Mouse (Mus musculus): ENCODE results near the gene Synpo2. TPM values are rescaled to one million over a fixed set of nuclear protein-coding genes. Genes with fewer than 3 reads are reported as not detected.

Gene Synpo2
- polyA plus RNA-seq, 1 experiment: 5.4 TPM

- H3K27ac ChIP-seq (ENCODE audit: insufficient read depth, low read depth, low read length): no peak overlapping the region
- 34% methylated on average over 16 of the region's 16 CpGs for WGBS
- no peaks in the 10 kb centered on the region for H3K27me3 ChIP-seq (replicated peaks; ENCODE audit: control insufficient read depth, insufficient read depth, low read length)
- peak overlapping the region; percentile 36; the same call in 1 of the 2 replicates for H3K4me3 ChIP-seq (ENCODE audit: insufficient read depth, low read depth, low read length)
- DNase-seq: peak; percentile 25
- no peaks in the 10 kb centered on the region for H3K36me3 ChIP-seq (ENCODE audit: control insufficient read depth, insufficient read depth, low read length)
- TF ChIP-seq POLR2A (IDR thresholded peaks at IDR 0.05; ENCODE audit: low read depth, low read length) (no peak), CTCF (conservative IDR thresholded peaks at IDR 0.05; ENCODE audit: insufficient read depth, insufficient read length, low read depth, low read length) (no peak)
- H3K4me1 ChIP-seq (ENCODE audit: control insufficient read depth, insufficient read depth, low read length): no peaks in the 10 kb centered on the region
Measured at GRCm38 (mm10) chr3:123116903-123117302, 119.0 kb downstream of the Synpo2 start.

- no peak overlapping the region for H3K27ac ChIP-seq (ENCODE audit: insufficient read depth, low read depth, low read length)
- WGBS: 26% methylated on average over 15 of the region's 15 CpGs
- no peak for TF ChIP-seq POLR2A (IDR thresholded peaks at IDR 0.05; ENCODE audit: low read depth, low read length)
- TF ChIP-seq CTCF (conservative IDR thresholded peaks at IDR 0.05; ENCODE audit: insufficient read depth, insufficient read length, low read depth, low read length): peak; percentile 46; the same call in 1 of the 2 replicates
- H3K4me1 ChIP-seq (ENCODE audit: control insufficient read depth, insufficient read depth, low read length): no peaks in the 10 kb centered on the region
- no peaks in the 10 kb centered on the region for H3K36me3 ChIP-seq (ENCODE audit: control insufficient read depth, insufficient read depth, low read length)
- peak; percentile 46 for DNase-seq
- H3K27me3 ChIP-seq (replicated peaks; ENCODE audit: control insufficient read depth, insufficient read depth, low read length): no peaks in the 10 kb centered on the region
- H3K4me3 ChIP-seq (ENCODE audit: insufficient read depth, low read depth, low read length): peak overlapping the region; percentile 29; the same call in 1 of the 2 replicates
Measured at GRCm38 (mm10) chr3:123115770-123116527, 120.0 kb downstream of the Synpo2 start.

- TF ChIP-seq CTCF (conservative IDR thresholded peaks at IDR 0.05; ENCODE audit: insufficient read depth, insufficient read length, low read depth, low read length) (no peak), POLR2A (IDR thresholded peaks at IDR 0.05; ENCODE audit: low read depth, low read length) (no peak)
- H3K27ac ChIP-seq (ENCODE audit: insufficient read depth, low read depth, low read length): no peak overlapping the region
- no peaks in the 10 kb centered on the region for H3K36me3 ChIP-seq (ENCODE audit: control insufficient read depth, insufficient read depth, low read length)
- no peak for DNase-seq
- H3K4me1 ChIP-seq (ENCODE audit: control insufficient read depth, insufficient read depth, low read length): no peaks in the 10 kb centered on the region
- H3K27me3 ChIP-seq (replicated peaks; ENCODE audit: control insufficient read depth, insufficient read depth, low read length): no peaks in the 10 kb centered on the region
- no peak overlapping the region for H3K4me3 ChIP-seq (ENCODE audit: insufficient read depth, low read depth, low read length)
- WGBS: 94% methylated on average over 21 of the region's 21 CpGs
Measured at GRCm38 (mm10) chr3:123114001-123114635, 121.8 kb downstream of the Synpo2 start.

DNA sequence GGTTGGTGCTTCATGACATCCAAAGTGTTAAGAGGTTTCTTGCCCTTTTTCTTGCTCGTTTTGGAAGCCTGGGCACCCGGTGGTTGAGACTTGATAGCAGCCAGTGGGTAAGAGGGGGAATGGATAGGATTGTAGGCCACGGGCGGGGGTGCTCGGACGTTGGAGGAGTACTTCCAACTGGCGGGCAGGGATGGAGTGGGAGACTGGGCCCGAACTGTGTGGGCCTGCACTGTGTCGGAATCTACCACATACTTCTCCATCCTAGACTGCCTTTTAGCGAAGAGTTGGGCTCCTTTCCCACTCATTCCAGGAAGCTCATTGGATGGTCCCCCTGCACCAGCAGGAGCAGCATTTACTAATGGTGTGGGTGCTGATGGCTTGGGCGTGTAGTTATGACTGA, 123.2 kb downstream of the Synpo2 start:
- Histone ChIP-seq H3K4me3 (ENCODE audit: insufficient read depth, low read depth, low read length) (no peak overlapping the region), H3K27me3 (replicated peaks; ENCODE audit: control insufficient read depth, insufficient read depth, low read length) (no peaks in the 10 kb centered on the region), H3K36me3 (ENCODE audit: control insufficient read depth, insufficient read depth, low read length) (no peaks in the 10 kb centered on the region), H3K4me1 (ENCODE audit: control insufficient read depth, insufficient read depth, low read length) (no peaks in the 10 kb centered on the region), H3K27ac (ENCODE audit: insufficient read depth, low read depth, low read length) (no peak overlapping the region)
- WGBS: 89% methylated on average over 11 of the region's 11 CpGs
- TF ChIP-seq CTCF (conservative IDR thresholded peaks at IDR 0.05; ENCODE audit: insufficient read depth, insufficient read length, low read depth, low read length) (no peak), POLR2A (IDR thresholded peaks at IDR 0.05; ENCODE audit: low read depth, low read length) (no peak)
- DNase-seq: no peak

GRCm38 (mm10) chr3:123111071-123111711, 124.8 kb downstream of the Synpo2 start:
- no peak for DNase-seq
- TF ChIP-seq CTCF (conservative IDR thresholded peaks at IDR 0.05; ENCODE audit: insufficient read depth, insufficient read length, low read depth, low read length) (no peak), POLR2A (IDR thresholded peaks at IDR 0.05; ENCODE audit: low read depth, low read length) (no peak)
- no peak overlapping the region for H3K4me3 ChIP-seq (ENCODE audit: insufficient read depth, low read depth, low read length)
- 79% methylated on average over 10 of the region's 10 CpGs for WGBS
- no peak overlapping the region for H3K27ac ChIP-seq (ENCODE audit: insufficient read depth, low read depth, low read length)
- H3K27me3 ChIP-seq (replicated peaks; ENCODE audit: control insufficient read depth, insufficient read depth, low read length): no peaks in the 10 kb centered on the region
- H3K36me3 ChIP-seq (ENCODE audit: control insufficient read depth, insufficient read depth, low read length): no peaks in the 10 kb centered on the region
- H3K4me1 ChIP-seq (ENCODE audit: control insufficient read depth, insufficient read depth, low read length): no peaks in the 10 kb centered on the region

GRCm38 (mm10) chr3:123107830-123108549, 128.0 kb downstream of the Synpo2 start:
- H3K27me3 ChIP-seq (replicated peaks; ENCODE audit: control insufficient read depth, insufficient read depth, low read length): no peaks in the 10 kb centered on the region
- H3K4me3 ChIP-seq (ENCODE audit: insufficient read depth, low read depth, low read length): no peak overlapping the region
- no peaks in the 10 kb centered on the region for H3K36me3 ChIP-seq (ENCODE audit: control insufficient read depth, insufficient read depth, low read length)
- peak; percentile 45 for DNase-seq
- H3K27ac ChIP-seq (ENCODE audit: insufficient read depth, low read depth, low read length): no peak overlapping the region
- 54% methylated on average over 14 of the region's 14 CpGs for WGBS
- no peaks in the 10 kb centered on the region for H3K4me1 ChIP-seq (ENCODE audit: control insufficient read depth, insufficient read depth, low read length)
- TF ChIP-seq CTCF (conservative IDR thresholded peaks at IDR 0.05; ENCODE audit: insufficient read depth, insufficient read length, low read depth, low read length): no peak
- no peak for TF ChIP-seq POLR2A (IDR thresholded peaks at IDR 0.05; ENCODE audit: low read depth, low read length)

Data from kidney, adult 2 months (tissue).